Comparison of ENCODE assay signal across 8 mouse cellular contexts in the genomic region with DNA sequence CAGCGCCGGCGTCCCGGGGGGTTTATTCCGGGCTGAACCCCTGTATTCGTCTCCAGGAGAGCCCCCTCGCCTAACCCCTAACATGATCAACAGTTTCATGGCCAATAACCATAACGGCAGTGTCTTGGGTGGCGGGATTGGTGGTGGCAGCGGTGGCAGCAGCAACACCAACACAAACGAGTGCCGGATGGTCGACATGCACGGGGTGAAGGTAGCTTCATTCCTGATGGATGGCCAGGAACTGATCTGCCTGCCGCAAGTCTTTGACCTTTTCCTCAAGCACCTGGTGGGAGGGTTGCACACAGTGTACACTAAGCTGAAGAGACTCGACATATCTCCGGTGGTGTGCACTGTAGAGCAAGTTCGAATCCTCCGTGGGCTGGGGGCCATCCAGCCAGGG. TPM values are rescaled to one million over a fixed set of nuclear protein-coding genes. Genes with fewer than 3 reads are reported as not detected.
A peak's percentile ranks its signal among the peaks of the same experiment; 100 is the strongest.
DNase-seq lines count a peak whose midpoint lies in the region; ATAC-seq and TF ChIP-seq lines count a peak whose summit lies in the region.

No protein-coding gene starts in this region.

- H3K36me3 ChIP-seq in forebrain, postnatal 0 days (ENCODE audit: insufficient read depth): no peaks in the 10 kb centered on the region
- no peaks in the 10 kb centered on the region for H3K36me3 ChIP-seq in liver, embryonic 15.5 days (replicated peaks)

- peak overlapping the region; percentile 25; the same call in 1 of the 2 replicates for H3K9ac ChIP-seq in forebrain, postnatal 0 days
- no peak overlapping the region for H3K9ac ChIP-seq in liver, embryonic 15.5 days

- no peaks in the 10 kb centered on the region for H3K4me1 ChIP-seq in forebrain, postnatal 0 days (ENCODE audit: insufficient read depth)
- H3K4me1 ChIP-seq in liver, embryonic 15.5 days (replicated peaks): no peaks in the 10 kb centered on the region

- peak overlapping the region; percentile 68 for H3K4me2 ChIP-seq in forebrain, postnatal 0 days (ENCODE audit: low read depth)
- H3K4me2 ChIP-seq in liver, embryonic 15.5 days: peak overlapping the region; percentile 61

- peak; percentile 17 for ATAC-seq in common myeloid progenitor, adult 5-6 weeks (replicated peaks; ENCODE audit: low read depth, poor library complexity, severe bottlenecking)
- peak; percentile 25 for ATAC-seq in forebrain, postnatal 0 days
- ATAC-seq in liver, embryonic 15.5 days (ENCODE audit: insufficient read depth): 0 out of 2 replicates have a peak, but pooled peaks have one; percentile 5

- H3K27ac ChIP-seq in left cerebral cortex, adult 2 months: no peak overlapping the region
- H3K27ac ChIP-seq in forebrain, postnatal 0 days (ENCODE audit: low read depth, low read length): no peak overlapping the region
- no peak overlapping the region for H3K27ac ChIP-seq in liver, embryonic 15.5 days (replicated peaks)

- intact Hi-C loops in left cerebral cortex, adult 2 months (cut with DNase I): no loop called here

- WGBS in forebrain, postnatal 0 days: 30% methylated on average over 19 of the region's 19 CpGs
- whole genome bisulfite sequencing in liver, embryonic 15.5 days (ENCODE audit: insufficient replicate concordance): 23% methylated on average over 19 of the region's 19 CpGs

- DNase-seq in left cerebral cortex, adult 2 months (ENCODE audit: extremely low spot score in 1 of 2, low spot score in 2 of 2): no peak
- no peak for DNase-seq in left cerebral cortex, adult 9 months (ENCODE audit: low spot score in 2 of 2)
- no peak for DNase-seq in forebrain, postnatal 0 days
- DNase-seq in frontal cortex, postnatal 10 days (ENCODE audit: low spot score in 2 of 2): no peak
- no peak for DNase-seq in cerebellum, adult 8-10 months
- no peak for DNase-seq in ovary, postnatal 14 days (ENCODE audit: low spot score)

- H3K9me3 ChIP-seq in forebrain, postnatal 0 days (ENCODE audit: low read length): no peaks in the 10 kb centered on the region
- H3K9me3 ChIP-seq in liver, embryonic 15.5 days (replicated peaks): no peaks in the 10 kb centered on the region

- H3K4me3 ChIP-seq in left cerebral cortex, adult 2 months: peak overlapping the region; percentile 43
- H3K4me3 ChIP-seq in forebrain, postnatal 0 days (ENCODE audit: low read depth, low read length): peak overlapping the region; percentile 42
- H3K4me3 ChIP-seq in liver, embryonic 15.5 days (replicated peaks): peak overlapping the region; percentile 47

- H3K27me3 ChIP-seq in forebrain, postnatal 0 days (ENCODE audit: insufficient read depth, low read length): no peaks in the 10 kb centered on the region
- no peaks in the 10 kb centered on the region for H3K27me3 ChIP-seq in liver, embryonic 15.5 days

- no peak for TF ChIP-seq CTCF in left cerebral cortex, adult 2 months (IDR thresholded peaks at IDR 0.05)
- TF ChIP-seq CTCF in forebrain, postnatal 0 days (IDR thresholded peaks at IDR 0.05; ENCODE audit: low read depth): no peak

RNA-seq across cellular contexts. Expression of a gene that starts 1.2 kb away (rescaled TPM):
- under 1 TPM; 0.45 to 0.49 TPM for total RNA-seq in left cerebral cortex, adult 2 months (2021)
- 0.82 and 11.4 TPM in 2 replicates for total RNA-seq in common myeloid progenitor, adult 5-6 weeks (2017)
- 9.2 and 12.5 TPM in 2 replicates for total RNA-seq in forebrain, postnatal 0 days (2014; rRNA removed)
- polyA plus RNA-seq in forebrain, postnatal 0 days (2015; fragmentation: Nextera tagmentation; extraction: Ambion mirVana): 3.7 and 6.4 TPM in 2 replicates
- polyA plus RNA-seq in liver, embryonic 15.5 days (2015; fragmentation: Nextera tagmentation; extraction: Ambion mirVana): 0.23 and 0.45 TPM in 2 replicates
